Mouse (Mus musculus) stomach, postnatal 0 days (tissue): ENCODE measurements around the gene Lsmem1.

Source experiments
- CTCF ChIP-seq: IDR thresholded peaks from 2 replicates; pipeline ENCODE4 v1.5.1; 2016; ENCODE audit warnings: antibody characterized with exemption, low read depth, mild to moderate bottlenecking, moderate library complexity
- EP300 ChIP-seq: optimal IDR thresholded peaks from 2 replicates; pipeline ENCODE3; 2016; ENCODE audit warnings: antibody characterized with exemption

- no peak for TF ChIP-seq CTCF
- no peak for TF ChIP-seq EP300
Measured at GRCm38 (mm10) chr12:40245434-40245970, 46.2 kb upstream of the Lsmem1 start.
